Mouse (Mus musculus) telencephalon, adult 2 months (tissue): ENCODE measurements around the gene Snapc4.

Experiments
- DNase-seq: peaks from one replicate; pipeline ENCODE4 v3.0.0-alpha.2; 2011; ENCODE audit warnings: low read depth, low spot score

Gene Snapc4

GRCm38 (mm10) chr2:26380131-26380771 lies at the start of gene Snapc4:
Snapc4 (minus strand) TSS chr2:26380653.
- DNase-seq = peak; percentile 80

GRCm38 (mm10) chr2:26429851-26430250 lies 49.4 kb upstream of the Snapc4 start:
- no peak for DNase-seq

- DNase-seq = no peak
Measured at GRCm38 (mm10) chr2:26424541-26424940, 44.1 kb upstream of the Snapc4 start.

GRCm38 (mm10) chr2:26423086-26423485 lies 42.6 kb upstream of the Snapc4 start:
- DNase-seq = no peak

GRCm38 (mm10) chr2:26421969-26422368 lies 41.5 kb upstream of the Snapc4 start:
- no peak for DNase-seq

- no peak for DNase-seq
Measured at GRCm38 (mm10) chr2:26418120-26418519, 37.7 kb upstream of the Snapc4 start.

GRCm38 (mm10) chr2:26417066-26417465 lies 36.6 kb upstream of the Snapc4 start:
- DNase-seq = no peak

GRCm38 (mm10) chr2:26410931-26411411 lies 30.5 kb upstream of the Snapc4 start:
- no peak for DNase-seq

- no peak for DNase-seq
Measured at GRCm38 (mm10) chr2:26410091-26410490, 29.6 kb upstream of the Snapc4 start.

GRCm38 (mm10) chr2:26409362-26409761 lies 28.9 kb upstream of the Snapc4 start:
- DNase-seq = no peak

GRCm38 (mm10) chr2:26408515-26409356 lies 28.3 kb upstream of the Snapc4 start, which contains the start of gene Inpp5e:
Inpp5e (minus strand) TSS chr2:26409203.
- peak; percentile 81 for DNase-seq

- no peak for DNase-seq
Measured at GRCm38 (mm10) chr2:26403306-26403705, 22.9 kb upstream of the Snapc4 start.

- no peak for DNase-seq
Measured at GRCm38 (mm10) chr2:26402265-26402664, 21.8 kb upstream of the Snapc4 start.

GRCm38 (mm10) chr2:26401023-26401422 lies 20.6 kb upstream of the Snapc4 start:
- no peak for DNase-seq

- DNase-seq = no peak
Measured at GRCm38 (mm10) chr2:26400296-26400695, 19.8 kb upstream of the Snapc4 start.

GRCm38 (mm10) chr2:26399647-26400046 lies 19.2 kb upstream of the Snapc4 start:
- no peak for DNase-seq

GRCm38 (mm10) chr2:26398978-26399377 lies 18.5 kb upstream of the Snapc4 start:
- DNase-seq = no peak

- no peak for DNase-seq
Measured at GRCm38 (mm10) chr2:26391617-26392016, 11.2 kb upstream of the Snapc4 start.

- no peak for DNase-seq
Measured at GRCm38 (mm10) chr2:26390954-26391353, 10.5 kb upstream of the Snapc4 start.

GRCm38 (mm10) chr2:26389154-26389690 lies 8.8 kb upstream of the Snapc4 start, which contains the start of the genes Entr1 and Pmpca:
Entr1 (minus strand) TSS chr2:26389316.
Pmpca (plus strand) TSS chr2:26389339.
- peak; percentile 58 for DNase-seq

- DNase-seq = no peak
Measured at GRCm38 (mm10) chr2:26388682-26389153, 8.3 kb upstream of the Snapc4 start.

- DNase-seq = no peak
Measured at GRCm38 (mm10) chr2:26387713-26388112, 7.3 kb upstream of the Snapc4 start.
